In the genomic region with DNA sequence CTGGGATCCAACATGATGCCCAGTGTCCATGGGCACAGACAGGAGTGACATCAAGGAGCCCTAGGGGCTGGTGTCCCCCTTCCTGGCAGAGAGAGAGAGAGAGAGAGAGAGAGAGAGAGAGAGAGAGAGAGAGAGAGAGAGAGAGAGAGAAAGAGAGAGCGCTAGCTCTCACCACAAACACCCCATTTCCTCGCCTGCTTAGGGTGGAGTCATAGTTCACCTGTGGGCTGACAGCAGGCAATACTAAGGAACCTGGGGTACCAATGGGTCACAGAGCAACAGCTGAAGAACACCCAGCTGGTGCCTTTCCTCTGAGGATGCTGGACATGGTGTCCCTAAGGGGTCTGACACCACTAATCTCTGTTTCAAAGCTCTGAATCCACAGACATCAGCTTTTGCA, we compare ENCODE assay signal across 17 mouse cellular contexts. TPM values are rescaled to one million over a fixed set of nuclear protein-coding genes. Genes with fewer than 3 reads are reported as not detected.
A peak's percentile ranks its signal among the peaks of the same experiment; 100 is the strongest.
DNase-seq lines count a peak whose midpoint lies in the region; ATAC-seq lines count a peak whose summit lies in the region.
"Had no signal": no experiment of that assay in that cellular context is flagged by ENCODE, and none has a peak within 500 bp of the region (broad histone marks: within the 10 kb centered on the region; RNA-seq: fewer than 3 reads in every experiment).

No protein-coding gene starts in this region.

- H3K36me3 ChIP-seq in hindbrain, embryonic 13.5 days, result peaks cover 46% of the 10 kb centered on the region
- peaks cover 21% of the 10 kb centered on the region for H3K36me3 ChIP-seq in hindbrain, embryonic 14.5 days (replicated peaks; ENCODE audit: control insufficient read depth, insufficient read depth)

- no peaks in the 10 kb centered on the region for H3K27me3 ChIP-seq in hindbrain, embryonic 13.5 days
- no peaks in the 10 kb centered on the region for H3K27me3 ChIP-seq in hindbrain, embryonic 14.5 days (ENCODE audit: control insufficient read depth, insufficient read depth, low read length)
- H3K27me3 ChIP-seq: forebrain, embryonic 13.5 days; hindbrain, embryonic 12.5 days; intestine, embryonic 15.5 days had no signal

- 0 out of 2 replicates have a peak overlapping the region, but pooled peaks have one; percentile 19 for H3K9ac ChIP-seq in hindbrain, embryonic 13.5 days
- no peak overlapping the region for H3K9ac ChIP-seq in hindbrain, embryonic 14.5 days
- H3K9ac ChIP-seq: forebrain, embryonic 13.5 days; intestine, embryonic 15.5 days had no signal

- no peak for ATAC-seq in hindbrain, embryonic 13.5 days (ENCODE audit: low FRiP score)
- no peak for ATAC-seq in hindbrain, embryonic 14.5 days (ENCODE audit: low FRiP score)
- ATAC-seq in CD4-positive, CD25-positive, alpha-beta regulatory T cell, adult 4 months, result peak; percentile 51
- peak; percentile 17 for ATAC-seq in inflammation-experienced regulatory T-cells, adult 6 months
- ATAC-seq in megakaryocyte, adult 5-6 weeks (ENCODE audit: poor library complexity, severe bottlenecking), result no peak
- ATAC-seq: forebrain, embryonic 13.5 days; forebrain, embryonic 16.5 days; hindbrain, postnatal 0 days; intestine, embryonic 15.5 days had no signal

- H3K4me3 ChIP-seq in hindbrain, embryonic 13.5 days, result no peak overlapping the region
- H3K4me3 ChIP-seq in hindbrain, embryonic 14.5 days (replicated peaks; ENCODE audit: low read length), result no peak overlapping the region
- H3K4me3 ChIP-seq: forebrain, embryonic 10.5 days; forebrain, embryonic 13.5 days; hindbrain, embryonic 12.5 days; intestine, embryonic 15.5 days had no signal

- H3K9me3 ChIP-seq in hindbrain, embryonic 13.5 days, result no peaks in the 10 kb centered on the region
- no peaks in the 10 kb centered on the region for H3K9me3 ChIP-seq in hindbrain, embryonic 14.5 days (ENCODE audit: control insufficient read depth, low read length)
- H3K9me3 ChIP-seq: forebrain, embryonic 10.5 days; forebrain, embryonic 13.5 days; hindbrain, embryonic 12.5 days; intestine, embryonic 15.5 days had no signal

- H3K4me1 ChIP-seq in hindbrain, embryonic 13.5 days (replicated peaks), result peaks cover 29% of the 10 kb centered on the region
- H3K4me1 ChIP-seq in hindbrain, embryonic 14.5 days (replicated peaks; ENCODE audit: control insufficient read depth, insufficient read depth, low read length), result peaks cover 1% of the 10 kb centered on the region

- H3K27ac ChIP-seq in hindbrain, embryonic 13.5 days, result no peak overlapping the region
- no peak overlapping the region for H3K27ac ChIP-seq in hindbrain, embryonic 14.5 days
- H3K27ac ChIP-seq: forebrain, embryonic 10.5 days; forebrain, embryonic 13.5 days; hindbrain, embryonic 12.5 days; hindbrain, postnatal 0 days; intestine, embryonic 15.5 days had no signal

- WGBS in hindbrain, embryonic 13.5 days, result 88% methylated on average over 2 of the region's 2 CpGs
- WGBS in hindbrain, embryonic 14.5 days, result 95% methylated on average over 2 of the region's 2 CpGs

- DNase-seq in hindbrain, embryonic 14.5 days (ENCODE audit: low spot score), result no peak
- no peak for DNase-seq in gastrocnemius, adult 8-10 months (ENCODE audit: low spot score in 2 of 2)
- DNase-seq: adrenal gland, postnatal 10 days; adrenal gland, postnatal 36 days; cerebellum, adult 9-10 months; heart, adult 11 months had no signal

- no peak overlapping the region for H3K4me2 ChIP-seq in hindbrain, embryonic 13.5 days
- H3K4me2 ChIP-seq in hindbrain, embryonic 14.5 days (replicated peaks), result no peak overlapping the region
- H3K4me2 ChIP-seq: forebrain, embryonic 13.5 days; heart, embryonic 11.5 days; hindbrain, embryonic 12.5 days; intestine, embryonic 15.5 days had no signal

RNA-seq across cellular contexts. Expression of gene Gna11, which starts 7.6 kb away (rescaled TPM):
- 79.8 and 82.4 TPM in 2 replicates for polyA plus RNA-seq in hindbrain, embryonic 13.5 days (2015; fragmentation: Nextera tagmentation; extraction: Ambion mirVana)
- 87.5 and 95.5 TPM in 2 replicates for polyA plus RNA-seq in hindbrain, embryonic 14.5 days (2014; fragmentation: Nextera tagmentation; extraction: Ambion mirVana)
- 10 to 100 TPM; 28.5 to 42.5 TPM for polyA plus RNA-seq in CD4-positive, CD25-positive, alpha-beta regulatory T cell, adult 4 months (2017; shearing (Covaris generic))
- polyA plus RNA-seq in inflammation-experienced regulatory T-cells, adult 6 months (2017; shearing (Covaris generic)), result 10 to 100 TPM; 26.5 to 29.4 (median 28.7) TPM
- 4.9 and 7.8 TPM in 2 replicates for total RNA-seq in megakaryocyte, adult 5-6 weeks (2015)
- total RNA-seq in megakaryocyte, adult 5-6 weeks (2017), result 7.1 and 8.1 TPM in 2 replicates
- total RNA-seq in gastrocnemius, adult 8-10 months (2022), result 10 to 100 TPM; 26.2 to 30.7 (median 28.4) TPM

RNA-seq across cellular contexts. Expression of gene Gna15, which starts 13.4 kb away (rescaled TPM):
- 1.2 and 1.7 TPM in 2 replicates for polyA plus RNA-seq in hindbrain, embryonic 13.5 days (2015; fragmentation: Nextera tagmentation; extraction: Ambion mirVana)
- polyA plus RNA-seq in hindbrain, embryonic 14.5 days (2014; fragmentation: Nextera tagmentation; extraction: Ambion mirVana), result 1.1 and 1.2 TPM in 2 replicates
- polyA plus RNA-seq in CD4-positive, CD25-positive, alpha-beta regulatory T cell, adult 4 months (2017; shearing (Covaris generic)), result 10 to 100 TPM; 28.5 to 31.9 TPM
- 100 to 1,000 TPM in 1 of 3 experiments, 10 to 100 TPM in 2; 23.1 to 102 (median 24.3) TPM for polyA plus RNA-seq in inflammation-experienced regulatory T-cells, adult 6 months (2017; shearing (Covaris generic))
- total RNA-seq in megakaryocyte, adult 5-6 weeks (2015), result 34.3 and 35.9 TPM in 2 replicates
- total RNA-seq in megakaryocyte, adult 5-6 weeks (2017), result 31.5 and 42.4 TPM in 2 replicates
- total RNA-seq in gastrocnemius, adult 8-10 months (2022), result under 1 TPM; 0.19 to 0.80 (median 0.24) TPM

RNA-seq across cellular contexts. Expression of gene Aes, which starts 21.9 kb away (rescaled TPM):
- 545 and 558 TPM in 2 replicates for polyA plus RNA-seq in hindbrain, embryonic 13.5 days (2015; fragmentation: Nextera tagmentation; extraction: Ambion mirVana)
- polyA plus RNA-seq in hindbrain, embryonic 14.5 days (2014; fragmentation: Nextera tagmentation; extraction: Ambion mirVana), result 524 and 550 TPM in 2 replicates
- polyA plus RNA-seq in CD4-positive, CD25-positive, alpha-beta regulatory T cell, adult 4 months (2017; shearing (Covaris generic)), result 100 to 1,000 TPM; 103 to 139 TPM
- polyA plus RNA-seq in inflammation-experienced regulatory T-cells, adult 6 months (2017; shearing (Covaris generic)), result 100 to 1,000 TPM in 2 of 3 experiments, 10 to 100 TPM in 1; 82.5 to 118 (median 109) TPM
- total RNA-seq in megakaryocyte, adult 5-6 weeks (2015), result 345 and 384 TPM in 2 replicates
- 238 and 282 TPM in 2 replicates for total RNA-seq in megakaryocyte, adult 5-6 weeks (2017)
- total RNA-seq in gastrocnemius, adult 8-10 months (2022), result 100 to 1,000 TPM; 851 to 988 (median 920) TPM

RNA-seq across cellular contexts. Expression of gene Tle2, which starts 36.9 kb away (rescaled TPM):
- polyA plus RNA-seq in hindbrain, embryonic 13.5 days (2015; fragmentation: Nextera tagmentation; extraction: Ambion mirVana), result 27.7 and 28.9 TPM in 2 replicates
- polyA plus RNA-seq in hindbrain, embryonic 14.5 days (2014; fragmentation: Nextera tagmentation; extraction: Ambion mirVana), result 24.5 and 29.7 TPM in 2 replicates
- under 1 TPM in 1 of 2 experiments, not detected in 1; 0.78 TPM for polyA plus RNA-seq in CD4-positive, CD25-positive, alpha-beta regulatory T cell, adult 4 months (2017; shearing (Covaris generic))
- 1 to 10 TPM in 2 of 3 experiments, not detected in 1; 1.4 TPM for polyA plus RNA-seq in inflammation-experienced regulatory T-cells, adult 6 months (2017; shearing (Covaris generic))
- 1.1 and 3.3 TPM in 2 replicates for total RNA-seq in megakaryocyte, adult 5-6 weeks (2015)
- 0.51 and 1.8 TPM in 2 replicates for total RNA-seq in megakaryocyte, adult 5-6 weeks (2017)
- 1 to 10 TPM; 3.1 to 4.3 (median 4.0) TPM for total RNA-seq in gastrocnemius, adult 8-10 months (2022)

RNA-seq across cellular contexts. Expression of gene S1pr4, which starts 37.5 kb away (rescaled TPM):
- polyA plus RNA-seq in hindbrain, embryonic 13.5 days (2015; fragmentation: Nextera tagmentation; extraction: Ambion mirVana), result 0.93 and 0.95 TPM in 2 replicates
- polyA plus RNA-seq in hindbrain, embryonic 14.5 days (2014; fragmentation: Nextera tagmentation; extraction: Ambion mirVana), result 0.70 and 0.81 TPM in 2 replicates
- polyA plus RNA-seq in CD4-positive, CD25-positive, alpha-beta regulatory T cell, adult 4 months (2017; shearing (Covaris generic)), result 10 to 100 TPM; 53.2 to 76.8 TPM
- 10 to 100 TPM; 49.1 to 93.2 (median 50.3) TPM for polyA plus RNA-seq in inflammation-experienced regulatory T-cells, adult 6 months (2017; shearing (Covaris generic))
- 22.8 and 23.9 TPM in 2 replicates for total RNA-seq in megakaryocyte, adult 5-6 weeks (2015)
- 28.1 and 29.3 TPM in 2 replicates for total RNA-seq in megakaryocyte, adult 5-6 weeks (2017)
- total RNA-seq in gastrocnemius, adult 8-10 months (2022), result 1 to 10 TPM in 1 of 4 experiments, under 1 TPM in 3; 0.27 to 1.0 (median 0.59) TPM

Comparison
In these comparisons a context has a peak if more than half of its experiments do, and no peak if none do; other contexts are left out.
1. ATAC-seq: peak in CD4-positive, CD25-positive, alpha-beta regulatory T cell, adult 4 months (single experiment) and inflammation-experienced regulatory T-cells, adult 6 months (single experiment); none in hindbrain, embryonic 13.5 days (single experiment), hindbrain, embryonic 14.5 days (single experiment) and megakaryocyte, adult 5-6 weeks (single experiment).